Mouse (Mus musculus) heart, adult 2 months (tissue): ENCODE data around the gene Stat3.

Experiments
- CTCF ChIP-seq: fragments of 200-600 bp; IDR thresholded peaks from 2 replicates; pipeline ENCODE4 v1.8.1; 2022; ENCODE audit warnings: antibody characterized with exemption, mild to moderate bottlenecking, moderate library complexity
- POLR2A ChIP-seq: fragments of 200-500 bp; IDR thresholded peaks from 2 replicates; pipeline ENCODE4 v1.6.1; 2011; ENCODE audit warnings: mild to moderate bottlenecking, low read depth, low read length, control low read depth; ENCODE audit not compliant: insufficient read depth

DNA sequence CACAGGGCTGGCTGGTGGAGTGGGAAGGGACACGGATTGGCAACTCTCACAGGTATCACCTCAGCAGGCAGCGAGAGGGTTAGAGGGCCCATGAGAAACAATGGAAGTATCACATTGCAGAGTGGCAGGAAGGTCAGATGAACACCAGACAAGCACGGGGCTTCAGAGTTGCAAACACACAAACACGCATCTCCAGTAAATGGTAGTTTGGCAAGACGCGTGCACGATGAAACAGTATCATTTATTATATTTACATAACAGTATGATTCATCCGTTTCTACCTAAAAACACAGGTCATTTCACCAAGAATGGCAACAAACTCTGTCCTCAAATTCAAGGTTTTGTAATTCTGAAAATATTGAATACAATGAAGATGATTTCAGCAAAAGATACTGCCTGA, 99.8 kb downstream of the Stat3 start:
- TF ChIP-seq CTCF = no peak
- TF ChIP-seq POLR2A = no peak
